Mouse (Mus musculus) hindbrain, postnatal 0 days (tissue): ENCODE results near the gene Emg1. TPM values are rescaled to one million over a fixed set of nuclear protein-coding genes. Genes with fewer than 3 reads are reported as not detected.

ENCODE experiments used
- ATAC-seq: fragments of 200-750 bp; cut with Nextera tagmentation; 2 replicates; pipeline ENCODE4 v1.8.0; 2017; ENCODE audit warnings: mild to moderate bottlenecking, moderate TSS enrichment, moderate library complexity
- DNase-seq: peaks from one replicate; pipeline ENCODE4 v3.0.0-alpha.2; 2015; ENCODE audit warnings: low spot score
- H3K27ac ChIP-seq: fragments of 300-500 bp; sonication (generic); 2 replicates; pipeline ENCODE4 v1.5.1; 2014; ENCODE audit warnings: mild to moderate bottlenecking
- H3K27me3 ChIP-seq: fragments of 300-500 bp; sonication (generic); 2 replicates; pipeline ENCODE4 v1.6.1; 2014; ENCODE audit warnings: low read length, mixed read lengths; ENCODE audit not compliant: insufficient read depth
- H3K36me3 ChIP-seq: fragments of 300-500 bp; sonication (generic); 2 replicates; pipeline ENCODE4 v1.6.1; 2014; ENCODE audit warnings: low read length, mixed read lengths; ENCODE audit not compliant: insufficient read depth
- H3K4me1 ChIP-seq: fragments of 300-500 bp; sonication (generic); 2 replicates; pipeline ENCODE4 v1.6.1; 2014; ENCODE audit warnings: antibody characterized with exemption, low read length, mixed read lengths; ENCODE audit not compliant: insufficient read depth
- H3K4me2 ChIP-seq: fragments of 300-500 bp; sonication (generic); 2 replicates; pipeline ENCODE4 v1.6.1; 2014; ENCODE audit warnings: low read depth, mild to moderate bottlenecking, low read length, moderate library complexity, mixed read lengths
- H3K4me3 ChIP-seq: fragments of 300-500 bp; sonication (generic); 2 replicates; pipeline ENCODE4 v1.5.1; 2014; ENCODE audit warnings: low read length
- H3K9ac ChIP-seq: fragments of 300-500 bp; sonication (generic); replicated peaks from 2 replicates; pipeline ENCODE4 v1.6.1; 2014; ENCODE audit warnings: mild to moderate bottlenecking, low read length, moderate library complexity, mixed read lengths
- H3K9me3 ChIP-seq: fragments of 300-500 bp; sonication (generic); 2 replicates; pipeline ENCODE4 v1.6.1; 2016; ENCODE audit warnings: low read length, mixed read lengths
- CTCF ChIP-seq: IDR thresholded peaks from 2 replicates; pipeline ENCODE4 v1.5.1; 2016; ENCODE audit warnings: antibody characterized with exemption, control low read depth, low read depth
- WGBS: fragments of 180-500 bp; shearing (Covaris S2); extraction: QIAGEN DNeasy Blood & Tissue Kit; methylation state at CpG from one replicate; pipeline ENCODE4 v1.1.7; 2014; 5-methylcytosine and 5-hydroxymethylcytosine counted together
- polyA plus RNA-seq: library from polyadenylated mRNA; unstranded; fragments of >200 nt; fragmentation: Nextera tagmentation; extraction: Ambion mirVana; gene quantifications from 2 replicates; pipeline ENCODE4 v1.2.1, GENCODE M21; 2015
- total RNA-seq: library from RNA; depleted of rRNA; stranded (reverse); fragments of >200 nt; gene quantifications from 2 replicates; pipeline ENCODE4 v1.2.3, GENCODE M21; 2014

Gene Emg1
- total and polyA plus RNA-seq, 2 experiments from 2014 or later: 100 to 102 TPM

DNA sequence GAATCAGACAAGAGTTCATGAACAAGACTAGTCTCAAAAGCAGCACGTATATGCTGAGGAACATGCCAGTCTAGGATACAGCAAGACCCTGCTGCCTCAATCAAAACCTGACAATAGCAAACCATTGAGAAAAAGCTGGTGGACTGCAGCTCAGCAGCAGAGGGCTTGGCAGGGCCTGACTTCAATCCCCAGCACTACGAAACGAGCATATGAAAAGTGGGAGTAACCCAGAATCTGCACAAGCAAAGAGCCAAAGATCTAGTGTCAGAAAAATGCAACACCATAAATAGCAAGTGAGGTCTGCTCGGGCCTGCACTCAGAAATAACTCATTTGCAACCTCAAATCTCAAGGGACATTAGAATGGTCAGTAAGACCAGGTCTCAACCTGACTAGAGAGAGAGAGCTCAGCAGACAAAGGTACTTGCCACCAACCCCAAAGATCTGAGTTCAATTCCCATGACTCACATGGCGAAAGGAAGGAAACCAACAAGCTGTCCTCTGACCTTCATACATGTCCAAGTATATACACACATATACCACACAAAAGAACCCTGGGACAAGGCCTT is 5.8 kb downstream of the Emg1 start:
- H3K4me3 ChIP-seq: no peak overlapping the region
- no peaks in the 10 kb centered on the region for H3K27me3 ChIP-seq
- peaks cover 13% of the 10 kb centered on the region; the same call in 1 of the 2 replicates for H3K4me1 ChIP-seq
- DNase-seq: no peak
- H3K36me3 ChIP-seq: peaks cover 34% of the 10 kb centered on the region
- H3K27ac ChIP-seq: no peak overlapping the region
- no peaks in the 10 kb centered on the region for H3K9me3 ChIP-seq
- ATAC-seq: no peak
- no peak for TF ChIP-seq CTCF
- no peak overlapping the region for H3K4me2 ChIP-seq
- 86% methylated on average over 5 of the region's 5 CpGs for WGBS
- H3K9ac ChIP-seq: no peak overlapping the region

DNA sequence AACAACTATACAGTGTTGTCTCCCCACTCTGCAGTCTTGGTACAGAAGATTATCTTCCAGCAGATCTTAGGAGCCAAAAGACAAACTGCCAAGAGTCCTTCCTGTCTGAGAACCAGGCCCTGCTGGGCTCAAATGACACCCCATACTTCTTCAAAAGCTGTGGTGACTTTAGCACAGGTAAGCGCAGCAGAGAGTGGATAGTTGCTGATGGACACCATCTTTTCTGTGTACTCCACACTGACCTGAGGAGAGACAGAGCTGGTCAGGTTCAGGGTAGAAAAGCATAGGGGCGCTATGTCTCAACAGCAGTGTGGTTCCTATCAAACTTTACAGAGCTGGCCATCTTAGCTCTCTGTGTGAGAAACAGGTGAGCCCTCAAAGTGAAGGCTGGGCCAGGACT is 7.6 kb downstream of the Emg1 start:
- no peaks in the 10 kb centered on the region for H3K9me3 ChIP-seq
- H3K4me3 ChIP-seq: no peak overlapping the region
- no peak for TF ChIP-seq CTCF
- 0 out of 2 replicates have a peak, but pooled peaks cover under 1% of the 10 kb centered on the region for H3K4me1 ChIP-seq
- no peak overlapping the region for H3K27ac ChIP-seq
- H3K9ac ChIP-seq: no peak overlapping the region
- H3K27me3 ChIP-seq: no peaks in the 10 kb centered on the region
- ATAC-seq: no peak
- no peak overlapping the region for H3K4me2 ChIP-seq
- no peak for DNase-seq
- WGBS: 97% methylated on average over 2 of the region's 2 CpGs
- H3K36me3 ChIP-seq: peaks cover 37% of the 10 kb centered on the region

DNA sequence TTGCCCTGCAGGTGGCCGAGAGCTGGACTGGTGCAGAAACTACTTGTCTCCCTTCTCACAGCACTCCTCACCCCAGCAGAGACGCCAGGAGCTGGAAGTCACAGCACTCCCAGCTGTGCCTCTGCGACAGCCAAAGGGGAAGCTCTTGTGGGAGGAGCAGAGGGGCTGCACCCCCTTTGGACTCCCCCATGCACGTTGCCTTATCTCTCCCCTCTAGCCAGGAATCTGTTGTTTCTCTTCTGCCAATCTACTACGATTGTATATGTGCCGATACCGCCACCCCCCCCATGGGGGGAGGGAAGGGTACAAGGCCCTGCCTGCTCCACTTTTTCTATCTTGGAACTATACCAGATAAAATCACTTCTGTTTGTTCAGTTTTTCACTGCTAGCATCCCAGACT is 8.2 kb downstream of the Emg1 start:
- Histone ChIP-seq H3K27me3 (no peaks in the 10 kb centered on the region), H3K36me3 (peaks cover 44% of the 10 kb centered on the region), H3K4me2 (no peak overlapping the region), H3K9me3 (no peaks in the 10 kb centered on the region), H3K27ac (no peak overlapping the region), H3K4me1 (no peaks in the 10 kb centered on the region), H3K9ac (no peak overlapping the region), H3K4me3 (no peak overlapping the region)
- ATAC-seq (no peak), DNase-seq (no peak)
- 79% methylated on average over 7 of the region's 7 CpGs for WGBS
- TF ChIP-seq CTCF: no peak

DNA sequence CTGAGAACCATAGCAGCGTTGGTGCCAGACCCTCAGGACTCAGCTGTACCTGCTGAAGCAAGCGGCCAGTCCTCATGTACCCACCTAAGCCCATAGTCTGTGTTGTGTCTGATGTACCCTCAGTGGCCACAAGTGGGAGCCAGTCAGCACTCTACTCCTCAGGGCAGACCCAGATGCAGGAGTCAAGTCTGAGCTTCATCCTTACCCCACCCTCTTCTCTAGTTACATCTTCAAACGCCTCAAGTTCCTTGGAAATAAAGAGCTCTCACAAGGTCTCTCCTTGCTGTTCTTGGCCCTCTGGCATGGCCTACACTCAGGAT is 9.2 kb downstream of the Emg1 start:
- WGBS: 63% methylated on average over 3 of the region's 3 CpGs
- no peaks in the 10 kb centered on the region for H3K27me3 ChIP-seq

DNA sequence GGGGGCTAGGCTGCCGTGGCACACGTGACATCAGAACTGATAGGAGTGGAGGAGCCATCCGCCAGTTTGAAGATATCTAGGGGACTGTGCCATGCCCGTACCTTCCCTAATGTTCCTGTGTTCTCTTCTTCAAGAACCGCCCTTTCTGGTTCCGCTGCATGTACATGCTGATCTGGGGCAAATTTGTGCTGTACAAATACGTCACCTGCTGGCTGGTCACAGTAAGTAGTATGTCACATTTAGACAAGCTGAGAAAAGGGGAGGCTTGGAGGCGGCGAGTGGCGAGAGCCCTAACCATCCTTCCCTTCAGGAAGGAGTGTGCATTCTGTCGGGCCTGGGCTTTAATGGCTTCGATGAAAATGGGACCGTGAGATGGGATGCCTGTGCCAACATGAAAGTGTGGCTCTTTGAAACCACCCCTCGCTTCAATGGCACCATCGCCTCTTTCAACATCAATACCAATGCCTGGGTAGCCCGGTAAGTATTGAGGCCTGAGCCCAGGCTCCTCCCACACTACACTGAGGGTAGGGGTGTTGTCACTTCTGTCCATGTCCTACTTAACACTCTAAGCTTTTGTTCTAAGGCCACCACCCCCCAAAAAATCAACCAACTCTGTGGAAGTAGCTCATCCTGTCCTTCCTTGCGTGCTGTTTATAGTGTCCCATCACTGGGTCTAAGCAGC is 9.7 kb downstream of the Emg1 start:
- ATAC-seq (no peak), DNase-seq (no peak)
- Histone ChIP-seq H3K27ac (no peak overlapping the region), H3K9ac (no peak overlapping the region), H3K36me3 (peaks cover 44% of the 10 kb centered on the region), H3K4me2 (no peak overlapping the region), H3K27me3 (no peaks in the 10 kb centered on the region), H3K4me3 (no peak overlapping the region), H3K4me1 (no peaks in the 10 kb centered on the region), H3K9me3 (no peaks in the 10 kb centered on the region)
- no peak for TF ChIP-seq CTCF
- 91% methylated on average over 17 of the region's 17 CpGs for WGBS

More for the DNA sequence above, 9.2 kb downstream of the Emg1 start:
- DNase-seq (peak; percentile 72), ATAC-seq (peak; percentile 78)
- no peak overlapping the region for H3K27ac ChIP-seq
- peak; percentile 88 for TF ChIP-seq CTCF
- no peaks in the 10 kb centered on the region for H3K9me3 ChIP-seq
- peaks cover 44% of the 10 kb centered on the region for H3K36me3 ChIP-seq
- no peaks in the 10 kb centered on the region for H3K4me1 ChIP-seq
- H3K9ac ChIP-seq: no peak overlapping the region
- no peak overlapping the region for H3K4me2 ChIP-seq
- H3K4me3 ChIP-seq: no peak overlapping the region

DNA sequence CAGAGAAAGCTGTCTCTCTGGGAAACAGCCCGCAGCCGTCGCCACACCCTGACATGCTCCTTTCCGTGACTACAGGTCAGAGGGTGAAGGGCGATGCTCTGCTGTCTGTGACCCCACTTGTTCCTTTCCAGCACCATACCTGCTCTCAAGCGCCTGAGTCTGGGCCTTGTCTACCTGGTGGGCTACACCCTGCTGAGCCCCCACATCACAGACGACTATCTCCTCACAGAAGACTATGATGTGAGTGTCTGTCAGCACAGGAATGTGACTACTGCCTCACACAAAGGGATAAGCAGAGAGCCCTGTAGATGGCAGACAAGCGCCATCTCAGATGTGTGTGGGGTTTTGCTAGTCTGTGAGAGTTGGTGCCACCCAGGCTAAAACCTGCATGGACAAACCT is 10.6 kb downstream of the Emg1 start:
- Histone ChIP-seq H3K36me3 (peaks cover 44% of the 10 kb centered on the region), H3K4me1 (no peaks in the 10 kb centered on the region), H3K9me3 (no peaks in the 10 kb centered on the region), H3K27ac (no peak overlapping the region), H3K4me2 (no peak overlapping the region), H3K27me3 (no peaks in the 10 kb centered on the region), H3K9ac (no peak overlapping the region), H3K4me3 (no peak overlapping the region)
- WGBS: 72% methylated on average over 8 of the region's 8 CpGs
- ATAC-seq (no peak), DNase-seq (no peak)
- peak; percentile 52 for TF ChIP-seq CTCF

DNA sequence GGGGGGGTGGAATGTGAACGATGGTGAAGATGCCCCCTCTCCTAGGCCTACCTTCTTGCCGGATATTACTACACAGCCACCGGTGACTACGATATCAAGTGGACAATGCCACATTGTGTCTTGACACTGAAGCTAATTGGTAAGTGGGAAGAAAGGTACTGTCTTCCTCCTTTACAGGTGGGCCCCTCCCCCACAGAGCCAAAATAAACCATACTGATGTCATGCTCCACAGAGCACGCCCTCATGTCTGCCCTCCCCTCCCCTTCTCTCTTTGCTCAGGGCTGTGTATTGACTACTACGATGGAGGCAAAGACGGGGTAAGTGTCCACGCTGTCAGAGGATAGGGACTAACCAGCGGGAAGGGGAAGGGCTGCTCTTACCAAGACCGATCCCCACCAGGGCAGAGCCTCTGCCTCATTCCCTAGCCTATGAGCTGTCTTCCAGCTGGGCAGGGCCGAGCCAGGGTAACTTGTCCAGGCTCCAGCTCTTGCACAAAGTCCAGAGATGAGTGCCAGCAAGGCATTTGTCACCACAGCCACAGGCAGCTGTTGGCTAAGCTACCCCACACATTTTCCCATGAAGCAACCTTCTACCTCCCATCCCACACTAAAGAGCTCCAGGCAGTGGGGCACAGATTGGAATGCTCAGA is 11.9 kb downstream of the Emg1 start:
- Histone ChIP-seq H3K9ac (no peak overlapping the region), H3K4me1 (no peaks in the 10 kb centered on the region), H3K9me3 (no peaks in the 10 kb centered on the region), H3K27ac (no peak overlapping the region; the same call in 1 of the 2 replicates), H3K4me3 (no peak overlapping the region), H3K27me3 (no peaks in the 10 kb centered on the region), H3K36me3 (peaks cover 42% of the 10 kb centered on the region), H3K4me2 (no peak overlapping the region)
- ATAC-seq (peak; percentile 55), DNase-seq (peak; percentile 69)
- no peak for TF ChIP-seq CTCF
- WGBS: 79% methylated on average over 11 of the region's 11 CpGs
